Mouse (Mus musculus) lung, postnatal 14 days (tissue): ENCODE data around the gene Npb.
"Not testable (repeated sequence)": the region's sequence is repeated elsewhere in the genome, so short reads cannot be mapped to it uniquely, and the experiment has no call there.

Experiments used
- DNase-seq: peaks from one replicate; pipeline ENCODE4 v3.0.0; 2021

Gene Npb

DNA sequence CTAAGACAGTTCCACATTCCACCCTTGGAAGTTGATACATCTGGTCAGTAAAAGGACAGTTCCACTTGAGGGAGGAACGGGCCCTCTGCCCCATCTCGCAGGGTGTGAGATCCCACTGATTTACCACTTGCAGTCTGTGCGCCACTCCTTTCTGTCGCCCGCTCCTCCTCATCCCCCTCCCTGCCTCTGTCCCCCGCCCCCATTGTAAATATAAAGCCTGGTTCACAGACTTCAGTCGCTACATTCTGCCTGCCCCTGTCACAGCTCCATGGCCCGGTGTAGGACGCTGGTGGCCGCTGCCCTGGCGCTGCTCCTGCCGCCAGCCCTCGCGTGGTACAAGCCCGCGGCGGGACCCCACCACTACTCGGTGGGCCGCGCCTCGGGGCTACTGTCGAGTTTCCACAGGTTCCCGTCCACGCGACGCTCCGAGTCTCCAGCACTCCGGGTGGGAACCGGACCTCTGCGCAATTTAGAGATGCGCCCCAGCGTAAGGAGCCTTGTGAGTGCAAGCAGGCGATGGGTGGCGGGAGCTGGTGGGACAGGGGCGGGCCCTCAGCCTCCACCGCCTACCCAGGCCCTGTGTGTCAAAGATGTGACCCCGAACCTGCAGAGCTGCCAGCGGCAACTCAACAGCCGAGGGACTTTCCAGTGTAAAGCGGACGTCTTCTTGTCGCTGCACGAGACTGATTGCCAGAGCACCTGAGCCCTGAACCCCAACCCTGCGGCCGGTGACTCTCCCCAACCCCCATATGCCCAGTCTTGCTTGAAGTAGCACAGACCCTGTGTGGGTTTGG, at the start of gene Npb:
Gene Npb (plus strand): TSS at position 237 of the 794 bp plus-strand sequence.
- DNase-seq: no peak

DNA sequence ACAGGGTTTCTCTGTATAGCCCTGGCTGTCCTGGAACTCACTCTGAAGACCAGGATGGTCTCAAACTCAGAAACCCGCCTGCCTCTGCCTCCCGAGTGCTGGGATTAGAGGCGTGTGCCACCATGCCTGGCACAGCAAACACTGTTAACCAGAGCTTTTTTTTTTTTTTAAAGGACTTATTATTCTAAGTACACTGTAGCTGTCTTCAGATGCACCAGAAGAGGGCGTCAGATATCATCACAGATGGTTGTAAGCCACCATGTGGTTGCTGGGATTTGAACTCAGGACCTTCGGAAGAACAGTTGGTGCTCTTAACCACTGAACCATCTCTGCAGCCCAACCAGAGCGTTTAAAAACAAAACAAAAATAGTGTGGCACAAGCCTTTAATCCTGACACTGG, 49.4 kb upstream of the Npb start:
- not testable (repeated sequence) for DNase-seq

DNA sequence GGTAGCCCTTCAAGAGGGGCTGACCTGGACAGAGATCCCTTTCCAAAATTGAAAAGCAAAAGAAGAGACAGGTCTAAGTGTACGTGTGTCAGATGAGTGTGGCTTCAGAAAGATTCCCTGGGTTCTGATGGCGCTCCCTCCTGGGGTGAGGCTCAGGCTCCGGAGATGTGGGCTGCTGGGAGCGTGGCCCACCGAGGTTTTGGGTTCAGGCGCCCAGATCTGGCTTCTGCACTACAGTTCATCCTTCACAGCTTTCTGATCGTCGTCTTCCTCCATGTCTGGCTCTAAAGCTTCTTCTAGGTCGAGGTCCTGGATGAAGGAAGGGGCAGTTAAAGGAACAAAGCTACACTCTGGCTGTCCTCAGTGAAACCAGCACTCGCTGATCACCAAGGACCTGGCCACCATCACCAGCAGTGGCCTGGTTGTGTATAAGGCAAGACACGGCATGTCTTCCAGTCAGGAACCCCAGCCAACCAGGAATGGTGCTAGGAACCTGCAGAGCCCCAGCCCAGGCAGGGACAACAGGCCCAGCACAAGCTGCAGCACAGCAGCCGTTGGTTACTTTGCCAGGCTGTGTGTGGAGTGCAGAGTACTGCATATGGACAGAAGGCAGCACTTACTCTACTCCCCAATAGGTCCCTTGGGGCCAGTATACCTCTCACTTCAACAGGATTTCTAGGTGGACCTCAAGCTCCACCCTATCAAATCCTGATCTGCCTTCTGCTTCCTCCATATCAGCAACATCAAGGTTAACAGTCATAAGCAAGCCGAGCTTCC, 47.1 kb upstream of the Npb start:
- DNase-seq: no peak

DNA sequence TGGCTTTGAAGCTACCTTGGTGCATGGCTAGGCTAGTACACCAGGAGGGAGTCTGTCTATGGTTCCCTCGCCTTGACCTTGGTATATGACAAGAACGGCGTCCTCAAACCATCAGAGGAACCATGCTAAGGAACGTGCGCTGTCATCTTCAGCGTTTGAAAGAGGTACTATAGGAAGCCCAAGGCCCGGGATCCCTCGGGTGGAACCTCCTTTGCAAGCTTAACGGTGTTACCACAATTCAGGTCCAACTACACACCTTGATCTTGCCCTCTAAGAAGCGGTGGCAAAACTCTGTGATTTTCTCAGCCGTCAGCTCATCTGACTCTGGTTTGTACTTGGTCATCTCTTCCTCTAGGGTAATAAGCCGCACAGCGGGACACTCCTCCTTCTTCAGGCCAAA, 45.3 kb upstream of the Npb start:
- no peak for DNase-seq

DNA sequence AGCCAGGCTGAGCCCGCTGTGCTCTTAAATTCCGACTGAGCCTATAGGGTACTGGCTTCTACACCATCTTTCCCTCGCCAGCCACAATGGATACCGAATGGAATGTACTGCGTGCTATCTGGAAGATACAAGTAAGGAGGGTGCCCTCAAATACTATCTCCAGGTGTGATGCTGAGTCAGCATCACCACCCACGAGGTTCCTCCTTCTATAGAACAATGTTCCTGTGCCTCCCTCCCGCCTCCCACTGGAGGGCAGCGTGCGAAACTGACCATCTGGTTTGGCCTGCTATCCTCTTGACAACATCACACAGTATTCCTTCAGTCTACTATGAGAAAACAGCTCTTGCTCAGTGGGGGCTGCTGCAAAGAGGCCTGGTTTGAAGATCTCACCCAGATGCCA, 43.2 kb upstream of the Npb start:
- no peak for DNase-seq

DNA sequence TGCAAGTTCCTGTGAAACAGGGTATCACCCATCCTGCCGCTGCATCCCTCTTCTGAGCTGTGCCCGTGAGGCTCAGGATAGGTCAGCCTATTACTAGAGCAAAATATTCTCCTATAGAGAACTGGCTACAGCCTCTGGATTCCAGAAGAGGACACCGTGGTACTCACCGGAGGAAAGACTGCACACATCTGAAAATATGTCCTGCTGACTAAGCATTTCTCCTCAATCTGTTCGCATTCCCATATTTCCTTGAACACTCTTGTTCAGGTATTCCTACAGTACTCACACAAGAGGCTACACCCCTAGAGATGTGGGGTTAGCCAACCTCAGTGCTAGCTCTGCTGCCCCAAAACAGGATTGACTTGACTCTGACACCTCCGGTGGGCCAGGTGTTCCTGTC, 40.0 kb upstream of the Npb start:
- DNase-seq: no peak

DNA sequence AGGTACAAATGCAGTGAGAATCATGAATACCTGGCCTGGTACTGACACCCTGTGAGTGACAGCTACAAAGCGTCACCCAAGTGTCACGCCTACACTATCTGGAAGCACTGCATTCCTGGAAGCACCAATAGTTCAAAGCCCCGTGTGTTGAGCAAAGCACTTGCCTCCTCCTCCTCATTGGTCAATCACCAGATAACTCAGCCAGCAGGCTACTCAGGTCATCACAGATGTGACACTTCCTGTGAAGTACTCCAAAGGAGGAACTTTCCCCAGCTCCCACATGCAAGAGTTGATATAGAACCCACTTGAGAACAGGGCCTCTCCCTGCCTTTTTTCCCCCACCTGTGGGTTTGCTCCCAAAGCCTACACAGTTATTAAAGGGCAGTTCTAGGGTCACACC, 37.2 kb upstream of the Npb start:
- DNase-seq: no peak

DNA sequence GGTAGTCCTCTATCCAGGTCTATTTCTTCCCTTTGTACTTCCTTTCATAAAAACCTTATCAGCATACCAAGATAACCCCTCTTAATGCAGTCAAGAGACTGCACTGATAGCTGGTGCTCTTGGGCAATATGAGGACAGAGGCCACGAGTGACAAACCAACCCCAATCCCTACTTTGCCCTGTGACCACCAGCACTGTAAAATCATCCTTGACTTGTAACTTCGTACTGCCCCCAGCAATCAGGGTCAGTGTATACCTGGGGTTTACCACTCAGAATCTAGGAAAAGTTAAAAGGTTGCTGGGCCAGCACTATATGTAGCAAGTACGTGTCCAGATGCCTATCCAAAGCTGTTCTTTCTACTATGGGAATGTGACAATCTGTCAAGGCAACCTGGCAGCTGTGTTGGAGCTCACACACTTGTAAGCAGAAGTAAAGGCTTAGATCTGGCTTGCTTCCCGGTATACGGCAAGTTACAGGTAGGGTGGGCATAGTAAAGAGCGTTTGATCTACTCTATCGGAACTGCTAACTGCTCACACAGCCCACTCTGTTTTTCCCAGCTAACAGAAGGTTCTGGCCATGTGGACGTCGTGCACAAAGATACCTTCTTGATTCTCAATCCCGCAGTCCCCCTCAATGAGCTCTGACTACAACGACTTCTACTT, 36.4 kb upstream of the Npb start:
- no peak for DNase-seq

DNA sequence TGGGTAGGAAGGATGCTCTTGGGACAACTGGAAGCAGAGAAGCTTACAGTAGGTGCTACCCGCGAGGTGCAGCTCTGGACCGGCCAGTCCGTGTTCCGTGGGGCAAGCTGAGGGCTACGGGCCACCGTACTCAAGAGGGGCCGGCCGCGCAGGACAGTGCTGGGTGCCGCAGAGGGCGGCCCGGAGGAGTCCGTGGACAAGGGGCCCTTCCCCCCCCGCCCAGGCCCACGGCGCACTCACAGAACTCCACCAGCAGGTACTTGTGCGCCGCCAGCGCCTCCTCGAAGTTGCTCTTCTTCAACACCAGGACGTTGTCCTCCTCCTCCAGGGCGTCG, 35.9 kb upstream of the Npb start:
- DNase-seq: no peak

DNA sequence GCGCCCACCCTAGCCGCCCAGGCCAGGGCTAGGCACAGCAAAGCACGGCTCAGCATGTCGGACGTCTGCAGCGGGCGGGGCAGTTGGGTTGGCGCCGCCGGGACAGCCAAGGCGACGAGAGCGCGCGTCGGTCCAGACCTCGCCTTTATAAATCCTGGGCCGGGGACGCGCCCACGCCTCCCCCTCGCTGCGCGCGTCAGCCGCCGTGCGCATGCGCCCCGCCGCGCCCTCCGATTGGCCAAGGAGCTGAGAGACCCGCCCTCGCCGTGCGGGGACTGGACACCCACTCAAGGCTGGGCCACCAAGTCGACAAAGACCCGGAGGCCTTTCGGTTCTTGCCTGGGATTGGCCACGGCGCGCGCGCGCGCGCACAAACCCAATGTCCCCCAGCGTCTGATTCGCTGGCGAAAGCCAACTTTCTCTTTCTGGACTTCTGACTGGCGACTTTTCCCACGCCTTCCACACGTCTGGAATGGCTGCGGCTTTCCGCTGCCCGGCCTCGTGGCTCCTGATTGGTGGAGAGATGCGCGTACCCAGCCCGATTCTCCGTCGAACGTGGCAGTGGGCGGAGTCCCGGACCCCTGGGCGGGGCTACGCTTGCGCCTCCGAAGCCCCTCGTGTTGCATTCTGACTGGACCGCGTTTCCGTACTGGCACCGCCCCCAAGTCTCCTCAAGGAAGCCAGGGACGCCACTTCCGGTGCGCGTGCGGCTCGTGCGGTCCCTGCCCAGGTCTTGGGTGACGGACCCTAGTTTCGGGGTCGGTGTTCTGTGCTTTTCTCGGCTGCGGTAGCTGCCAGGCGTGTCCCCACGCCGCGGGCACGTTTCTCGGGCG, 35.3 kb upstream of the Npb start, which contains the start of gene P4hb:
Gene P4hb (minus strand): TSS at position 502 of the 833 bp plus-strand sequence.
- peak; percentile 99 for DNase-seq

DNA sequence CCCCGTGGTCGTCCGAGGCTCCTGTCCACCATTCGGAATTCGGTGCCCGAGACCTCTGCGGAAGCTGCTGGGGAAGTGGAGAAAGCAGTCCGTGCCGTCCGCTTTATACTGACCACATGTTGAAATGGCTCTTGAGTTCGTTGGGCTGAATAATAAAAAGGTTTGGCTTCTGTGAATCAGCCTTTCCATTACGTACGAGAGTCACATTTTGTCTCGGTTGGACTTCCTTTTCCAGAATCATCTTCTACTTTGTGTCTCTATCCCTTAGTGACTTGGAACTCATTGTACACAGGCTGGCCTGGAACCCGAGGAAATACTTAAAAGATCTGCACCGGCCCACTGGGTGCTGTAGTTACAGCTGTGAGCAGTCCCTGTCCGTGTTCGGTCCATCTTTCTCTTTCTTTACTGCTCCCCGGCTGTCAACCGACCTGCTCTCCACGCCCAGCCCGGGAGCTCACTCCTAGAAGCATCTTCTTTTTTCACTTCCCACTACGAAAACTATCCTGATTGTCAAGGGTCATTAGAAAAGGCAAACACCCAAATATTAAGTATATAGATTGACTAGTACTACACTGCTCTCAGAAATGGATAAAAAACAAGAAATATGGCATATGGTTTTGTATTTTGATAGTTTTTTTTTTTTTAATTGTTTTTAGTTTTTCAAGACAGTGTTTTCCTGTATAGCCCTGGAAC, 34.5 kb upstream of the Npb start:
- no peak for DNase-seq

DNA sequence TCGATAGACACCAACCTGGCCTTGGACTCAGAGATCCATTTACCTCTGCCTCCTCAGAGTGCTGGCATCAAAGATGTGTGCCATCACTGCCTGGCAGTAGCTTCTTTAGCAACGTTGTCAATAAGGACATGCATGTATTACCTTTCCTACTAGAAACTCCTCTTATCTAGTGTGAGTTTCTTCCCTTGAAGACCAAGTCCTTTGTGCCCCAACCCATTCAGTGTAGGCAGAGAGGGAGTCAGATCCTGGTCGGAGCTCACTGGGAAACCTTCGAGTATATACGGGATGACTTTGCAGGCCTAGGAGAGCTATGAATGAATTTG, 34.0 kb upstream of the Npb start:
- no peak for DNase-seq

DNA sequence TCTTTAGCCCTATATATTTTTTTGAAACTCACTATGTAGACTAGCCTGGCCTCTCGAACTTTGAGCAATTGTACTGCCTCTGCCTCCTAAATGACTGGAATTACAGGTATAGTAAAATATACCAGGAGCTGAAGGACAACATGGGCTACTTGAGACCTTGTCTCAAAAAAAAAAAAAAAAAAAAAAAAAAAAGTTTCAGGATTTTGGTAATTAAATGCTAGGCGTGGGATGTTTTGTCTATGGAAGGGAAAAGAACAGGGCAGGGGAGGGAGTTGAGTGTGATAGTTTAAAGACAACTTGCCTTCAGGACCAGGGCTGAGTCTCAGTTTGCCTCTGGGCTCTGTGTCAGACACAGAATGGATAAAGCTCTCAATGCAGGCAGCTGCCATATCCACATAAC, 33.2 kb upstream of the Npb start:
- DNase-seq: no peak

DNA sequence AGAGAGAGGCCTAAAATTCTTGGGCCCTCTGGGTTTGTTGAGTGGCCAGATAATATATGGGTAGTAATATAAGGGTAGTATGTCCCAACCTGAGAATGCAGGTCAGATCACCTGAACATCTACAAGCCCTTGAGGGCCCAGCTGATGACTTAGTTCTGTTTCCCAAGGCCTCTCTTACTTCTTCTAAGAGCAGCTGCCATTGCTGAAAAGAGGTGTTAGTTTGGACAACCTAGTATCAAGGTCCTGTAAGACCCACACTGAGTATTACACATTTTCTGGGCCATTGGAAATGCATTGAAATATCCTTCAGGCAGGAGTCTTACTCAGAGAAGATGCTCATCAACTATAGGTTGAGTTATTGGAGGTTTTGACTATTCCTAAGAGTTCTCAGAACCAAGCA, 32.3 kb upstream of the Npb start:
- no peak for DNase-seq

DNA sequence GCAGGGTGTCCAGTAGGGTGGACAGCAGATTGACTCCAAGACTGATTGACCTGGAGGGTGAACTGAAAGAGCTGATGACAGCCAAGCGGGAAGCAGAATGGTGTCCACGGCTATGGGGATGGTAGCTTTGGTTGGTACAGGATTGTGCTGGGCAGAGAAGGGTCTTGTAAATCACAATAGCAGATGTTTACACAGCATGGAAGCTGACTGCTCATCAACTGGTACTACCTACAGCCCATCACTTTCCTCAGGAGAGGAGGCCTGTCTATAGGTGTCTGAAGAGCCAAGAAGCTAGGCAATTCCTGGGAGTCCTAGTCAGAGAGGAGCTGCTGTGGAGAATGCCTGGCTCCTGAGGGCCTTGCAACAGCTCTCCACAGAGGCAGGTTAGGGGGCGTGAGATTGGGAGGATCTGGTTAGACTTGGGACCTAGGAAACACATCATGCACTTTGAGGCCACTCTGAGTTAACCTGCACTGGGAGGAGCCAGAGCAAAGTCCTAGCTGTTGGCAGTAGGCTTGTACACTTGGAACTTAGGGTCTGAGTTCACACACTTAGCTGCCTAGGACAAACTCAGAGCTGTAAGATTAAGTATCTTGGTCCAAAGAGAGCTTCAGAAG, 31.8 kb upstream of the Npb start:
- DNase-seq: no peak

DNA sequence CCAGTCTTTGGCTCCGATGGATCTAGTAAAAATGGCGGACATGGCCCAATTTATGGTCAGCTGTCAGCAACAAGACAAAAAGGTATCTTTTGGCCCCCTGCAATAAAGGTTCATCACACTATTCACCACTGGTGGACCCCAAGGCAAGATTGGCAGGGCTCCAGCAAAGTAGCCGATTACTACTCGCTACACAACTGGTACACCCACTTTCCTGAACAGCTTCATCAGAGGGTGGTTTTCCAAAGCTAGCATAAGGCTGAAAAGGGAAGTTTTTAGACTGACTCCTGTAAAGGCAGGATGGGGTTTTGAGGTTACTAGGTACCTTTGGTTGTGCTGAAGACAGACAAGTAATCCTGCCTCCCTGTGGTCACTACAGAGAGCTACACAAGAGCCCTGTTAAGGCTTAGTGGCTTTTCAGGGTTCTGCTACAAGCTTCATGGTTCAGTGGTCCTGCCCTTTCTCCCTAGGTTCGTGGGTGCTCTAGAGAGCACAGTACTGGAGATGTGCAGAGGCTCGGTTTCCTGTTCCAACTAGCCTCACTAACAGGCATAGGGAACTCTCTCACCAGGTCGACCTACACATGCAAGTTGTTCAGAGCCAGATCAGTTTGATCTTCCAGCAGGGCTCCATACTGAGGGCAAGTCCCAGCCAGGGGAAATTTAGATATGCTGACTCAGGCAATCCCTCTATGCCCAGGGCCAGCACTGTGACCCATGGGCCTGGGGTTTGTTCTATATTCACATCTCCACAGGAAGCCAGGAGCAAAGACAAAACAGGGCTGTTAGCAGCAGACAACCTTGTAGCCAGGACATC, 30.9 kb upstream of the Npb start:
- no peak for DNase-seq

DNA sequence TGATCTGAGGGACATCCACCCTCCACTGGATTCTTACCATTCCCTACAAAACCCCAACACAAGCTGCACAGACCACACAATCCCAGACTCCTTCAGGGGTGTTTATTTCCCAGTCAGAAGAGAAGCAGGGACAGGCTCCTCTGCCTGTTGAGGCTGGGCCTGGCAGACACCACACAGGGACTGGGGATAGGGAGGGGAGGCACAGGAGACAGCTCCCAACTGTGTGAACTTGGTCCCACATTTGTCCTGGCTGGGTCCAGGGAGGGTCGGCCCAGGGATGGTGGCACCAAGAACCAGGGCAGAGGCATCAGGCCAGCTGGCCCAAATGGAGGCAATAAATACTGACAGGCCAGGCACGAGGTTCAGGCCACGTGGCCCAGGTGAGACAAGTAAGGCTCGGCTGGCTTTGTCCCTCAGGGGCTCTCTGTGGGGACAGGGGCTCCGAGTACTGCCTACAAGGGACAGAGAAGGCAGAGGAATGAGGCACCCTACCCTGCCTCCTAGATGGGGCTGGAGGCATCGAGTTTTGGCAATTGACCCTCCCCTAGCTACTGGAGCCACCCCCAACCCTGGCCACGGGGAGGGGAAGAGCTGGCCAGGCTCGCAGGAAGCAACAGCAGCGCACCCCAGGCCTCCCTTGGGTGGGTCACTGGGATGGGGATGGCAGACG, 30.1 kb upstream of the Npb start:
- no peak for DNase-seq

DNA sequence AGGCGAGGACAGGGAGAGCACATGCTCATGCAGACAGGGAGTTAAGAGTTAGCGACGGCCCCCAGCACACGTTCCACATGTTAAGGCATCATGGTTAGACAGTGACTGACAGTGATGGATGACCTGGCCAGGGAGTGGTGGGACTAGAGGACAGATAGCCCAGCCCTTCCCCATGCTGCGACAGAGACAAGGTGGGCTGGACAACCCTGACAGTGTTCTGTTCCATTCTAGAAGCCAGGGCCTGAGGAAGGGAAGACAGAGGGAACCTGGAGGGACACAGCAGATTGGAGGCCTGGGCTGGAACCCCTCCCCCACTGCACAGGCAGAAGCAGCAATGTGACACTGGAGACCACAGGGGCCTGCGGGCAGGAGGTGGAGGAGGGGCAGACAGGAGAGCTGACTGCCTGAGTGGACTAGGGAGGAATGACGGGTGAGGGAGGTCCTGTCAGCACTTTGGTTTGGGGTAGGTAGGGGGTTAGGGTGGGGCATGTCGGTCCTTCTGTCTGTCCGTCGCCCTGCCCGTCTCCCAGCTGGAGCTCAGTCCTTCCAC, 29.5 kb upstream of the Npb start:
- no peak for DNase-seq

DNA sequence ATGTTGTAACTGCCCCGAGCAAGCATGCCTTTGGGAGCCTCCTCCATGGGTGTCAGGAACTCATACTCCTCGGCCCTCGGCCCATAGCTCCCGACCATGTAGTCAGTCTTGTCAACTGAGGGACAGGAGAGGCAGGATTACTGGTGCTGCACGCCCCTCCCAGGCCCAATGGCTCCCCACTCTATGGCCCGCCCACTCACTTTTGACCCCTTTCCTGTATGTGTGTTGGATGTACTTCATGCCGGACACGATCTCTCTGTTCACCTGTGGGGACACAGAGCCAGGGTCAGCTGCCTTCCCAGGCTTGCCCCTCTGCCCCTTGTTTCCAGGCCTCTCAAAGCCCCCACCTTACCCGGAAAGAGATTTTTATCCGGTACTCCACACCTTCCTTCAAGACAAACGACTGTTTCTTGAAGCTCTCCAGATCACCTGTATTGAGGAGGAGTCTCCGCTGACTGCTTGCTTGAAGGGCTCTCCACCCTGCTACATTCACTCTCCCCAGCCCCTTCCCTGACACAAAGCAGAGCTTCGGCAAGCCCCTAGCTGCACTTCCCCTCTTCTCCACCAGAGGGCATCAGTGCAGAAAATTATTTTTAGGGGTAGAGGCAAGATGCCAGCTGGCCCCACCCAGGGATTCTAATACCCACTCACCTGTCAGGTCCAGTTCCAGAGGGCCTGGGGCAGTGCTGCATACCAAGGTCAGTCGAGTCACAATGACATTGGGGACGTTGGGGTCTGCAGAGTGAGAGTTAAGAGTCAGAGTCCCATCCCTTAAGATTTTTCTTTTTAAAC, 28.8 kb upstream of the Npb start:
- DNase-seq: peak; percentile 86
